17 mouse cellular contexts compared by ENCODE assay signal in the genomic region with DNA sequence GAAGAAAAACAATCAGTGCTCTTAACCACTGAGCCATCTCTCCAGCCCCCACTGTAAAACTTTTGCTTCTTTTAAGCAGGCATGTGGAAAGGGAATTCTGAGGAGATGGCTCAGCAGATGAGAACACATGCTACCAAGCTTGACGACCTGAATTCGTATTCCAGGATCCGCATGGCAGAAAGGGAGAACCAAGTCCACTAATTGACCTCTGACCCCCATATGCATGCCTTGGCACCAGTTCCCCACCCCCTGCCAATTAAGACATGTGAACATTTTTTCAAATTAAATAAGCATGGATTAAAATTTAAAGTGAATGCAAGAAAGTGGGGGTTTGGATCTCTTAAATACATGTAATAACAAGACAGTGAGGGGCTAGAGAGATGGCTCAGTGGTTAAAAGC. TPM values are rescaled to one million over a fixed set of nuclear protein-coding genes. Genes with fewer than 3 reads are reported as not detected.
"Had no signal": no experiment of that assay in that cellular context is flagged by ENCODE, and none has a peak within 500 bp of the region (broad histone marks: within the 10 kb centered on the region; RNA-seq: fewer than 3 reads in every experiment).

No protein-coding gene starts in this region.

- H3K4me1 ChIP-seq: intestine, embryonic 15.5 days; liver, embryonic 13.5 days; midbrain, embryonic 12.5 days; midbrain, embryonic 15.5 days; neural tube, embryonic 12.5 days; neural tube, embryonic 15.5 days had no signal

- H3K27ac ChIP-seq: intestine, embryonic 15.5 days; left cerebral cortex, adult 2 months; liver, embryonic 13.5 days; macrophage; midbrain, embryonic 12.5 days; midbrain, embryonic 15.5 days; neural tube, embryonic 12.5 days; neural tube, embryonic 15.5 days; stomach, postnatal 0 days had no signal

- H3K4me3 ChIP-seq: intestine, embryonic 15.5 days; left cerebral cortex, adult 2 months; liver, embryonic 13.5 days; midbrain, embryonic 12.5 days; midbrain, embryonic 15.5 days; neural tube, embryonic 12.5 days; neural tube, embryonic 15.5 days had no signal

- H3K4me2 ChIP-seq: intestine, embryonic 15.5 days; liver, embryonic 13.5 days; lung, embryonic 14.5 days; midbrain, embryonic 12.5 days; midbrain, embryonic 15.5 days; neural tube, embryonic 12.5 days; neural tube, embryonic 15.5 days had no signal

- H3K36me3 ChIP-seq: intestine, embryonic 15.5 days; midbrain, embryonic 12.5 days; midbrain, embryonic 15.5 days; neural tube, embryonic 12.5 days; neural tube, embryonic 15.5 days had no signal

- ATAC-seq: hindbrain, embryonic 16.5 days; lung, postnatal 0 days; midbrain, embryonic 15.5 days had no signal

- H3K27me3 ChIP-seq: intestine, embryonic 15.5 days; liver, embryonic 13.5 days; midbrain, embryonic 12.5 days; midbrain, embryonic 15.5 days; neural tube, embryonic 12.5 days; neural tube, embryonic 15.5 days had no signal

- H3K9ac ChIP-seq: intestine, embryonic 15.5 days; liver, embryonic 13.5 days; lung, embryonic 14.5 days; midbrain, embryonic 12.5 days; midbrain, embryonic 15.5 days; neural tube, embryonic 12.5 days; neural tube, embryonic 15.5 days had no signal

- H3K9me3 ChIP-seq: intestine, embryonic 15.5 days; liver, embryonic 13.5 days; midbrain, embryonic 12.5 days; midbrain, embryonic 15.5 days; neural tube, embryonic 12.5 days; neural tube, embryonic 15.5 days had no signal

- DNase-seq: liver, embryonic 13.5 days; lung, embryonic 14.5 days; right cerebral cortex, postnatal 14 days; right cerebral cortex, postnatal 4 days; thymus, adult 2 months; thymus, postnatal 14 days had no signal

RNA-seq across cellular contexts. Expression of a gene that starts 32.7 kb away (rescaled TPM):
- total RNA-seq: megakaryocyte, adult 5-6 weeks had no signal
- polyA plus RNA-seq: macrophage had no signal
